Mouse (Mus musculus) kidney, adult 2 months (tissue): ENCODE measurements at regions not wholly inside any gene's neighbourhood (a gene's known extent, or its start where the extent isn't known, plus 50 kb on each side); places are given as distances from the start of the nearest gene placed in this dataset.

Experiments used
- DNase-seq: peaks from one replicate; pipeline ENCODE4 v3.0.0; 2021
- H3K27ac ChIP-seq: fragments of 200-500 bp; 2 replicates; pipeline ENCODE4 v1.5.1; 2012; ENCODE audit warnings: low read depth, low read length, control low read depth, inconsistent platforms; ENCODE audit not compliant: insufficient read depth
- H3K27me3 ChIP-seq: fragments of 200-500 bp; replicated peaks from 2 replicates; pipeline ENCODE4 v1.6.1; 2012; ENCODE audit warnings: mild to moderate bottlenecking, moderate library complexity, low read length, inconsistent platforms; ENCODE audit not compliant: control insufficient read depth, insufficient read depth
- H3K36me3 ChIP-seq: fragments of 200-500 bp; 2 replicates; pipeline ENCODE4 v1.6.1; 2012; ENCODE audit warnings: mild to moderate bottlenecking, moderate library complexity, low read length, inconsistent platforms; ENCODE audit not compliant: control insufficient read depth, insufficient read depth
- H3K4me1 ChIP-seq: fragments of 200-500 bp; 2 replicates; pipeline ENCODE4 v1.6.1; 2011; ENCODE audit warnings: low read length; ENCODE audit not compliant: control insufficient read depth, insufficient read depth
- H3K4me3 ChIP-seq: fragments of 200-500 bp; 2 replicates; pipeline ENCODE4 v1.5.1; 2011; ENCODE audit warnings: mild to moderate bottlenecking, low read depth, low read length, control low read depth; ENCODE audit not compliant: insufficient read depth
- CTCF ChIP-seq: fragments of 200-500 bp; conservative IDR thresholded peaks from 2 replicates; pipeline ENCODE4 v1.5.1; 2011; ENCODE audit warnings: low read depth, mild to moderate bottlenecking, control low read depth, low read length, moderate library complexity, mixed read lengths; ENCODE audit not compliant: insufficient read depth, insufficient read length
- POLR2A ChIP-seq: fragments of 200-500 bp; IDR thresholded peaks from one replicate; pipeline ENCODE4 v1.6.1; 2011; ENCODE audit warnings: low read depth, low read length, control low read depth
- WGBS: fragments of 180-500 bp; shearing (Covaris S2); methylation state at CpG from one replicate; pipeline ENCODE4 v1.1.7; 2018; 5-methylcytosine and 5-hydroxymethylcytosine counted together

GRCm38 (mm10) chr4:140436030-140436429 is 189.4 kb upstream of the Igsf21 start:
- DNase-seq = no peak
- no peak overlapping the region for H3K4me3 ChIP-seq

GRCm38 (mm10) chr4:140433744-140434542 is 187.4 kb upstream of the Igsf21 start:
- peak; percentile 6 for DNase-seq
- 44% methylated on average over 11 of the region's 11 CpGs for WGBS
- Histone ChIP-seq H3K4me3 (no peak overlapping the region), H3K4me1 (no peaks in the 10 kb centered on the region), H3K27ac (no peak overlapping the region), H3K36me3 (no peaks in the 10 kb centered on the region), H3K27me3 (no peaks in the 10 kb centered on the region)
- TF ChIP-seq POLR2A (no peak), CTCF (no peak)

More at GRCm38 (mm10) chr4:140436030-140436429, 189.4 kb upstream of the Igsf21 start:
- Histone ChIP-seq H3K27ac (no peak overlapping the region), H3K36me3 (no peaks in the 10 kb centered on the region), H3K27me3 (no peaks in the 10 kb centered on the region), H3K4me1 (no peaks in the 10 kb centered on the region)
- TF ChIP-seq POLR2A (no peak), CTCF (no peak)
- 24% methylated on average over 3 of the region's 3 CpGs for WGBS

- Histone ChIP-seq H3K27ac (no peak overlapping the region), H3K36me3 (no peaks in the 10 kb centered on the region), H3K4me1 (no peaks in the 10 kb centered on the region), H3K27me3 (no peaks in the 10 kb centered on the region), H3K4me3 (no peak overlapping the region)
- no peak for DNase-seq
- TF ChIP-seq POLR2A (no peak), CTCF (no peak)
- WGBS = 71% methylated on average over 7 of the region's 7 CpGs
Measured at GRCm38 (mm10) chr4:140432101-140432500, 185.5 kb upstream of the Igsf21 start.

- H3K4me1 ChIP-seq = no peaks in the 10 kb centered on the region
- no peak overlapping the region for H3K27ac ChIP-seq
- H3K4me3 ChIP-seq = no peak overlapping the region
- no peak for DNase-seq
- TF ChIP-seq CTCF = 0 out of 2 replicates have a peak, but pooled peaks have one; percentile 22
- TF ChIP-seq POLR2A = no peak
- no peaks in the 10 kb centered on the region for H3K27me3 ChIP-seq
- H3K36me3 ChIP-seq = no peaks in the 10 kb centered on the region
- 79% methylated on average over 3 of the region's 3 CpGs for WGBS
Measured at GRCm38 (mm10) chr4:140427039-140427438, 180.5 kb upstream of the Igsf21 start.

- no peaks in the 10 kb centered on the region for H3K27me3 ChIP-seq
- no peak overlapping the region for H3K27ac ChIP-seq
- 91% methylated on average over 10 of the region's 10 CpGs for WGBS
- TF ChIP-seq POLR2A (no peak), CTCF (no peak)
- H3K36me3 ChIP-seq = no peaks in the 10 kb centered on the region
- no peaks in the 10 kb centered on the region for H3K4me1 ChIP-seq
- DNase-seq = no peak
- H3K4me3 ChIP-seq = no peak overlapping the region
Measured at GRCm38 (mm10) chr4:140423791-140424190, 177.2 kb upstream of the Igsf21 start.

- Histone ChIP-seq H3K4me3 (no peak overlapping the region), H3K27me3 (no peaks in the 10 kb centered on the region), H3K4me1 (no peaks in the 10 kb centered on the region), H3K27ac (no peak overlapping the region), H3K36me3 (no peaks in the 10 kb centered on the region)
- TF ChIP-seq POLR2A = no peak
- no peak for TF ChIP-seq CTCF
- WGBS = 64% methylated on average over 7 of the region's 7 CpGs
- peak; percentile 79 for DNase-seq
Measured at GRCm38 (mm10) chr4:140421926-140422585, 175.5 kb upstream of the Igsf21 start.

GRCm38 (mm10) chr4:140419720-140420412 is 173.3 kb upstream of the Igsf21 start:
- no peaks in the 10 kb centered on the region for H3K27me3 ChIP-seq
- WGBS = 22% methylated on average over 15 of the region's 15 CpGs
- H3K4me3 ChIP-seq = no peak overlapping the region
- H3K27ac ChIP-seq = no peak overlapping the region
- no peak for DNase-seq
- no peaks in the 10 kb centered on the region for H3K36me3 ChIP-seq
- no peak for TF ChIP-seq CTCF
- no peak for TF ChIP-seq POLR2A
- H3K4me1 ChIP-seq = no peaks in the 10 kb centered on the region
